Comparison of ENCODE assay signal across 9 mouse cellular contexts in genomic region chr2:30473431-30474031, GRCm38 (mm10). TPM values are rescaled to one million over a fixed set of nuclear protein-coding genes. Genes with fewer than 3 reads are reported as not detected.
DNase-seq lines count a peak whose midpoint lies in the region; ATAC-seq and TF ChIP-seq lines count a peak whose summit lies in the region.
"Had no signal": no experiment of that assay in that cellular context is flagged by ENCODE, and none has a peak within 500 bp of the region (broad histone marks: within the 10 kb centered on the region; RNA-seq: fewer than 3 reads in every experiment).

No protein-coding gene starts in this region.

- ATAC-seq in frontal cortex, adult (ENCODE audit: low TSS enrichment) = peak; percentile 17
- peak; percentile 25; the same call in 1 of the 2 replicates for ATAC-seq in hindbrain, embryonic 15.5 days (ENCODE audit: low FRiP score, low read depth)
- peak; percentile 38; the same call in 1 of the 2 replicates for ATAC-seq in liver, embryonic 14.5 days (ENCODE audit: insufficient read depth)
- ATAC-seq in neural tube, embryonic 15.5 days (ENCODE audit: low FRiP score) = peak; percentile 35

- H3K9me3 ChIP-seq in hindbrain, embryonic 15.5 days = no peaks in the 10 kb centered on the region
- H3K9me3 ChIP-seq in liver, embryonic 14.5 days (ENCODE audit: control insufficient read depth, low read length) = no peaks in the 10 kb centered on the region
- no peaks in the 10 kb centered on the region for H3K9me3 ChIP-seq in neural tube, embryonic 15.5 days (replicated peaks)

- H3K27ac ChIP-seq in bone marrow macrophage, adult 2 months (ENCODE audit: insufficient read depth, low read depth, low read length) = no peak overlapping the region
- peak overlapping the region; percentile 91 for H3K27ac ChIP-seq in hindbrain, embryonic 15.5 days (replicated peaks)
- no peak overlapping the region for H3K27ac ChIP-seq in liver, embryonic 14.5 days
- H3K27ac ChIP-seq in neural tube, embryonic 15.5 days (replicated peaks) = peak overlapping the region; percentile 90

- peaks cover 2% of the 10 kb centered on the region; the same call in 1 of the 2 replicates for H3K4me1 ChIP-seq in bone marrow macrophage, adult 2 months (ENCODE audit: control insufficient read depth, insufficient read depth, low read length)
- H3K4me1 ChIP-seq in hindbrain, embryonic 15.5 days (replicated peaks) = peaks cover 39% of the 10 kb centered on the region
- no peaks in the 10 kb centered on the region; a peak in 1 of 4 replicates for H3K4me1 ChIP-seq in liver, embryonic 14.5 days (replicated peaks; ENCODE audit: control insufficient read depth in 2 of 2, insufficient read depth in 2 of 2, low read length in 1 of 2)
- peaks cover 46% of the 10 kb centered on the region for H3K4me1 ChIP-seq in neural tube, embryonic 15.5 days

- no peak for TF ChIP-seq CTCF in bone marrow macrophage, adult 2 months (IDR thresholded peaks at IDR 0.05; ENCODE audit: low read depth, low read length)
- no peak for TF ChIP-seq CTCF in liver, embryonic 14.5 days (IDR thresholded peaks at IDR 0.05; ENCODE audit: low read depth)

- TF ChIP-seq POLR2A in bone marrow macrophage, adult 2 months (IDR thresholded peaks at IDR 0.05; ENCODE audit: borderline replicate concordance, low read depth, low read length) = no peak

- H3K4me2 ChIP-seq in hindbrain, embryonic 15.5 days = peak overlapping the region; percentile 98
- peak overlapping the region; percentile 62 for H3K4me2 ChIP-seq in liver, embryonic 14.5 days (ENCODE audit: low read depth)
- H3K4me2 ChIP-seq in neural tube, embryonic 15.5 days = peak overlapping the region; percentile 97

- no peak for DNase-seq in frontal cortex, postnatal 36 days (ENCODE audit: low spot score in 2 of 2)
- peak; percentile 69 for DNase-seq in 3T3-L1 (ENCODE audit: low read depth, low spot score)
- DNase-seq in liver, embryonic 14.5 days (ENCODE audit: low read depth in 3 of 3, low spot score in 3 of 3) = no peak
- no peak for DNase-seq in Muller cell, postnatal 12 days (ENCODE audit: inconsistent ontology term)

- H3K4me3 ChIP-seq in bone marrow macrophage, adult 2 months (ENCODE audit: insufficient read depth, low read length) = peak overlapping the region; percentile 77
- H3K4me3 ChIP-seq in hindbrain, embryonic 15.5 days = peak overlapping the region; percentile 79
- H3K4me3 ChIP-seq in liver, embryonic 14.5 days (ENCODE audit: insufficient read depth in 1 of 2, low read depth in 2 of 2, low read length in 2 of 2) = peak overlapping the region; percentile 41 to 47
- H3K4me3 ChIP-seq in neural tube, embryonic 15.5 days (replicated peaks) = peak overlapping the region; percentile 79

- H3K9ac ChIP-seq in hindbrain, embryonic 15.5 days = peak overlapping the region; percentile 95
- H3K9ac ChIP-seq in liver, embryonic 14.5 days (replicated peaks) = no peak overlapping the region
- H3K9ac ChIP-seq in neural tube, embryonic 15.5 days (replicated peaks) = peak overlapping the region; percentile 91

- H3K36me3 ChIP-seq in hindbrain, embryonic 15.5 days = no peaks in the 10 kb centered on the region
- H3K36me3 ChIP-seq in liver, embryonic 14.5 days (replicated peaks; ENCODE audit: control insufficient read depth, insufficient read depth, low read depth) = no peaks in the 10 kb centered on the region
- H3K36me3 ChIP-seq in neural tube, embryonic 15.5 days = no peaks in the 10 kb centered on the region
- H3K36me3 ChIP-seq: G1E had no signal

- TF ChIP-seq EP300 in liver, embryonic 14.5 days (IDR thresholded peaks at IDR 0.05; ENCODE audit: low read depth) = no peak

- WGBS in hindbrain, embryonic 15.5 days = under 1% methylated on average over 62 of the region's 80 CpGs
- WGBS in liver, embryonic 14.5 days (ENCODE audit: insufficient replicate concordance) = under 1% methylated on average over 79 of the region's 80 CpGs
- WGBS in neural tube, embryonic 15.5 days = under 1% methylated on average over 46 of the region's 80 CpGs

- H3K27me3 ChIP-seq in hindbrain, embryonic 15.5 days = no peaks in the 10 kb centered on the region
- peaks cover 65% of the 10 kb centered on the region for H3K27me3 ChIP-seq in liver, embryonic 14.5 days (ENCODE audit: control insufficient read depth, insufficient read depth, low read length)
- peaks cover 4% of the 10 kb centered on the region; the same call in 1 of the 2 replicates for H3K27me3 ChIP-seq in neural tube, embryonic 15.5 days (replicated peaks)

RNA-seq across cellular contexts. Expression of gene Ier5l, which starts 0.5 kb away (rescaled TPM):
- polyA plus RNA-seq in bone marrow macrophage, adult 2 months (2012; ENCODE audit: insufficient read depth, insufficient read length, missing spikeins) = 2.0 and 2.4 TPM in 2 replicates
- polyA plus RNA-seq in hindbrain, embryonic 15.5 days (2015; fragmentation: Nextera tagmentation; extraction: Ambion mirVana) = 2.7 and 2.9 TPM in 2 replicates
- polyA plus RNA-seq in liver, embryonic 14.5 days (2012; rRNA removed) = 0.86 and 0.90 TPM in 2 replicates
- 0.10 and 0.13 TPM in 2 replicates for polyA plus RNA-seq in liver, embryonic 14.5 days (2014; fragmentation: Nextera tagmentation; extraction: Ambion mirVana)
- 1.4 and 1.9 TPM in 2 replicates for polyA plus RNA-seq in neural tube, embryonic 15.5 days (2015; fragmentation: Nextera tagmentation; extraction: Ambion mirVana)
- polyA plus RNA-seq: G1E had no signal

RNA-seq across cellular contexts. Expression of gene Ptpa, which starts 57.7 kb away (rescaled TPM):
- 110 TPM in 2 replicates for polyA plus RNA-seq in bone marrow macrophage, adult 2 months (2012; ENCODE audit: insufficient read depth, insufficient read length, missing spikeins)
- 138 and 150 TPM in 2 replicates for polyA plus RNA-seq in hindbrain, embryonic 15.5 days (2015; fragmentation: Nextera tagmentation; extraction: Ambion mirVana)
- 78.2 and 103 TPM in 2 replicates for polyA plus RNA-seq in liver, embryonic 14.5 days (2012; rRNA removed)
- polyA plus RNA-seq in liver, embryonic 14.5 days (2014; fragmentation: Nextera tagmentation; extraction: Ambion mirVana) = 63.3 and 63.5 TPM in 2 replicates
- 138 and 145 TPM in 2 replicates for polyA plus RNA-seq in neural tube, embryonic 15.5 days (2015; fragmentation: Nextera tagmentation; extraction: Ambion mirVana)

RNA-seq across cellular contexts. Expression of gene Crat, which starts 57.9 kb away (rescaled TPM):
- 66.4 and 67.4 TPM in 2 replicates for polyA plus RNA-seq in bone marrow macrophage, adult 2 months (2012; ENCODE audit: insufficient read depth, insufficient read length, missing spikeins)
- polyA plus RNA-seq in hindbrain, embryonic 15.5 days (2015; fragmentation: Nextera tagmentation; extraction: Ambion mirVana) = 25.7 and 29.5 TPM in 2 replicates
- 14.6 and 15.0 TPM in 2 replicates for polyA plus RNA-seq in liver, embryonic 14.5 days (2012; rRNA removed)
- 27.4 and 27.9 TPM in 2 replicates for polyA plus RNA-seq in liver, embryonic 14.5 days (2014; fragmentation: Nextera tagmentation; extraction: Ambion mirVana)
- polyA plus RNA-seq in neural tube, embryonic 15.5 days (2015; fragmentation: Nextera tagmentation; extraction: Ambion mirVana) = 21.3 and 26.8 TPM in 2 replicates

Comparison
In these comparisons a context has a peak if more than half of its experiments do, and no peak if none do; other contexts are left out.
1. H3K27ac ChIP-seq: peak in hindbrain, embryonic 15.5 days (single experiment) and neural tube, embryonic 15.5 days (single experiment); none in bone marrow macrophage, adult 2 months (single experiment) and liver, embryonic 14.5 days (single experiment).
2. Peak in every context shown above with its lines, with median percentiles within 50 percentile points of each other: ATAC-seq, H3K4me3 ChIP-seq and H3K4me2 ChIP-seq.